Mouse (Mus musculus) stomach, embryonic 15.5 days (tissue): Measurements from ENCODE around the gene Wasl. TPM values are rescaled to one million over a fixed set of nuclear protein-coding genes. Genes with fewer than 3 reads are reported as not detected.

Experiments used
- ATAC-seq: fragments of 200-750 bp; cut with Nextera tagmentation; 2 replicates; pipeline ENCODE4 v1.8.0; 2017; ENCODE audit warnings: low read depth, moderate number of reproducible peaks, moderate TSS enrichment; ENCODE audit not compliant: insufficient read depth, low FRiP score
- H3K27ac ChIP-seq: fragments of 300-500 bp; sonication (generic); 2 replicates; pipeline ENCODE4 v1.5.1; 2015; ENCODE audit warnings: mild to moderate bottlenecking, inconsistent platforms
- H3K27me3 ChIP-seq: fragments of 300-500 bp; sonication (generic); replicated peaks from 2 replicates; pipeline ENCODE4 v1.6.1; 2015; ENCODE audit warnings: inconsistent platforms
- H3K36me3 ChIP-seq: fragments of 300-500 bp; sonication (generic); 2 replicates; pipeline ENCODE4 v1.6.1; 2015; ENCODE audit warnings: inconsistent platforms
- H3K4me1 ChIP-seq: fragments of 300-500 bp; sonication (generic); 2 replicates; pipeline ENCODE4 v1.6.1; 2015; ENCODE audit warnings: inconsistent platforms
- H3K4me2 ChIP-seq: fragments of 300-500 bp; sonication (generic); 2 replicates; pipeline ENCODE4 v1.6.1; 2015; ENCODE audit warnings: mild to moderate bottlenecking, inconsistent platforms
- H3K4me3 ChIP-seq: fragments of 300-500 bp; sonication (generic); replicated peaks from 2 replicates; pipeline ENCODE4 v1.5.1; 2015; ENCODE audit warnings: inconsistent platforms
- H3K9ac ChIP-seq: fragments of 300-500 bp; sonication (generic); 2 replicates; pipeline ENCODE4 v1.6.1; 2015; ENCODE audit warnings: inconsistent platforms
- H3K9me3 ChIP-seq: fragments of 300-500 bp; sonication (generic); 2 replicates; pipeline ENCODE4 v1.6.1; 2016; ENCODE audit warnings: inconsistent platforms
- WGBS: fragments of 180-500 bp; shearing (Covaris S2); methylation state at CpG from one replicate; pipeline ENCODE4 v1.1.7; 2015; 5-methylcytosine and 5-hydroxymethylcytosine counted together
- polyA plus RNA-seq: library from polyadenylated mRNA; unstranded; fragments of >200 nt; fragmentation: Nextera tagmentation; extraction: Ambion mirVana; gene quantifications from 2 replicates; pipeline ENCODE4 v1.2.1, GENCODE M21; 2015

Wasl gene
- polyA plus RNA-seq, 1 experiment from 2014 or later: 73.1 TPM

GRCm38 (mm10) chr6:24571126-24571525, 93.7 kb downstream of the Wasl start:
- 61% methylated on average over 6 of the region's 6 CpGs for WGBS
- H3K4me3 ChIP-seq: no peak overlapping the region
- H3K9me3 ChIP-seq: no peaks in the 10 kb centered on the region
- no peak overlapping the region for H3K4me2 ChIP-seq
- ATAC-seq: no peak
- no peak overlapping the region for H3K27ac ChIP-seq
- no peaks in the 10 kb centered on the region for H3K4me1 ChIP-seq
- H3K36me3 ChIP-seq: no peaks in the 10 kb centered on the region
- H3K27me3 ChIP-seq: no peaks in the 10 kb centered on the region
- H3K9ac ChIP-seq: no peak overlapping the region

- Histone ChIP-seq H3K27ac (no peak overlapping the region), H3K4me1 (no peaks in the 10 kb centered on the region), H3K4me2 (no peak overlapping the region), H3K9me3 (no peaks in the 10 kb centered on the region), H3K9ac (no peak overlapping the region), H3K4me3 (no peak overlapping the region), H3K36me3 (no peaks in the 10 kb centered on the region), H3K27me3 (no peaks in the 10 kb centered on the region)
- ATAC-seq: no peak
- WGBS: 68% methylated on average over 11 of the region's 11 CpGs
Observed at GRCm38 (mm10) chr6:24570278-24570677, 94.5 kb downstream of the Wasl start.

GRCm38 (mm10) chr6:24569711-24570110, 95.1 kb downstream of the Wasl start:
- Histone ChIP-seq H3K9me3 (no peaks in the 10 kb centered on the region), H3K9ac (no peak overlapping the region), H3K4me1 (no peaks in the 10 kb centered on the region), H3K27me3 (no peaks in the 10 kb centered on the region), H3K36me3 (no peaks in the 10 kb centered on the region), H3K4me2 (no peak overlapping the region), H3K27ac (no peak overlapping the region), H3K4me3 (no peak overlapping the region)
- ATAC-seq: no peak
- 88% methylated on average over 1 of the region's 1 CpGs for WGBS

- H3K4me3 ChIP-seq: no peak overlapping the region
- no peaks in the 10 kb centered on the region for H3K36me3 ChIP-seq
- ATAC-seq: no peak
- H3K27ac ChIP-seq: no peak overlapping the region
- no peak overlapping the region for H3K4me2 ChIP-seq
- 86% methylated on average over 5 of the region's 5 CpGs for WGBS
- H3K9me3 ChIP-seq: no peaks in the 10 kb centered on the region
- no peaks in the 10 kb centered on the region for H3K4me1 ChIP-seq
- no peaks in the 10 kb centered on the region for H3K27me3 ChIP-seq
- no peak overlapping the region for H3K9ac ChIP-seq
Observed at GRCm38 (mm10) chr6:24568963-24569362, 95.8 kb downstream of the Wasl start.

GRCm38 (mm10) chr6:24564886-24565285, 99.9 kb downstream of the Wasl start:
- Histone ChIP-seq H3K4me3 (no peak overlapping the region), H3K36me3 (no peaks in the 10 kb centered on the region), H3K27ac (no peak overlapping the region), H3K9me3 (no peaks in the 10 kb centered on the region), H3K9ac (no peak overlapping the region), H3K27me3 (no peaks in the 10 kb centered on the region), H3K4me2 (no peak overlapping the region), H3K4me1 (no peaks in the 10 kb centered on the region)
- WGBS: 91% methylated on average over 1 of the region's 1 CpGs
- ATAC-seq: no peak

GRCm38 (mm10) chr6:24564081-24564480, 100.7 kb downstream of the Wasl start:
- Histone ChIP-seq H3K4me2 (no peak overlapping the region), H3K27ac (no peak overlapping the region), H3K9ac (no peak overlapping the region), H3K27me3 (no peaks in the 10 kb centered on the region), H3K36me3 (no peaks in the 10 kb centered on the region), H3K9me3 (no peaks in the 10 kb centered on the region), H3K4me3 (no peak overlapping the region), H3K4me1 (no peaks in the 10 kb centered on the region)
- WGBS: 65% methylated on average over 9 of the region's 9 CpGs
- no peak for ATAC-seq

Other genes with a start within 250 kb of the Wasl start
- 0.05 and 0.12 TPM in 2 replicates for gene Iqub, start 149.9 kb downstream of the Wasl start, polyA plus RNA-seq
- 371 and 380 TPM in 2 replicates for gene Ndufa5, start 137.0 kb downstream of the Wasl start, polyA plus RNA-seq
- gene Asb15, start 136.9 kb downstream of the Wasl start, polyA plus RNA-seq: 0.05 TPM in 1 of 2 replicates, not detected in the other
- gene Lmod2, start 67.2 kb downstream of the Wasl start, polyA plus RNA-seq: 0.19 TPM in 2 replicates
- gene Hyal6, start 68.2 kb upstream of the Wasl start, polyA plus RNA-seq: not detected in 2 replicates
- not detected in 2 replicates for gene Hyal4, start 83.3 kb upstream of the Wasl start, polyA plus RNA-seq
- not detected in 2 replicates for gene Spam1, start 126.2 kb upstream of the Wasl start, polyA plus RNA-seq
- 0.30 and 0.52 TPM in 2 replicates for gene Hyal5, start 193.0 kb upstream of the Wasl start, polyA plus RNA-seq